Comparison of ENCODE assay signal across 16 mouse cellular contexts in the genomic region with DNA sequence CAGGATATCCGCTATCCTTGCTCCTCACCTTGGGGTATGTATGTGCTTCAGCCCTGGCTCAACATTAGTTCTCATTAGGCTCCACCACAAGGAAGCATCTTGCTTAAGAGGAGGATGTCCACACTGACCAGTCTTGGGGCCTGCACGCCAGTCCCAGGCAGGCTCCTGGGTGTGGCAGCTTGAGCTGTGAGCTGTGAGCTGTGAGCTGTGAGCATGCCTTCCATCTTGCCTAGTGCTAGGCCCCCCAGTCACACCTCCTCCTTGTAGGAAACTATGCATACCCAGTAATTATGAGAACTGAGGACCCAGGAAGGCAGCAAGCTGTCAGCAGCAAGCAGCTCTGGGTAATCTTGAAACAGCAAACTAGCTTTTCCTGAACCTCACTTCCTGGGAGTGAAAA. TPM values are rescaled to one million over a fixed set of nuclear protein-coding genes. Genes with fewer than 3 reads are reported as not detected.
DNase-seq lines count a peak whose midpoint lies in the region; ATAC-seq and TF ChIP-seq lines count a peak whose summit lies in the region.
"Had no signal": no experiment of that assay in that cellular context is flagged by ENCODE, and none has a peak within 500 bp of the region (broad histone marks: within the 10 kb centered on the region; RNA-seq: fewer than 3 reads in every experiment).

No protein-coding gene starts in this region.

- TF ChIP-seq CTCF in forebrain, postnatal 0 days (IDR thresholded peaks at IDR 0.05; ENCODE audit: low read depth), result no peak

- no peaks in the 10 kb centered on the region for H3K27me3 ChIP-seq in forebrain, postnatal 0 days (ENCODE audit: insufficient read depth, low read length)
- no peaks in the 10 kb centered on the region for H3K27me3 ChIP-seq in forebrain, embryonic 16.5 days (replicated peaks; ENCODE audit: control insufficient read depth, insufficient read depth, low read length)
- no peaks in the 10 kb centered on the region; the same call in 1 of the 2 replicates for H3K27me3 ChIP-seq in midbrain, embryonic 15.5 days (replicated peaks)
- H3K27me3 ChIP-seq in midbrain, embryonic 13.5 days, result peaks cover 3% of the 10 kb centered on the region; the same call in 1 of the 2 replicates
- no peaks in the 10 kb centered on the region for H3K27me3 ChIP-seq in megakaryocyte, embryonic 14.5 days (replicated peaks)

- WGBS in forebrain, postnatal 0 days, result 96% methylated on average over 2 of the region's 2 CpGs
- 84% methylated on average over 2 of the region's 2 CpGs for WGBS in forebrain, embryonic 16.5 days
- 88% methylated on average over 2 of the region's 2 CpGs for WGBS in midbrain, embryonic 15.5 days
- WGBS in midbrain, embryonic 13.5 days, result 84% methylated on average over 2 of the region's 2 CpGs

- H3K27ac ChIP-seq in forebrain, postnatal 0 days (ENCODE audit: low read depth, low read length), result no peak overlapping the region
- no peak overlapping the region for H3K27ac ChIP-seq in forebrain, embryonic 16.5 days (ENCODE audit: low read length)
- H3K27ac ChIP-seq in midbrain, embryonic 15.5 days, result no peak overlapping the region
- H3K27ac ChIP-seq in midbrain, embryonic 13.5 days, result no peak overlapping the region
- H3K27ac ChIP-seq: forebrain, embryonic 15.5 days had no signal

- H3K9me3 ChIP-seq in forebrain, postnatal 0 days (ENCODE audit: low read length), result no peaks in the 10 kb centered on the region
- no peaks in the 10 kb centered on the region for H3K9me3 ChIP-seq in forebrain, embryonic 16.5 days (ENCODE audit: control insufficient read depth, low read length)
- no peaks in the 10 kb centered on the region for H3K9me3 ChIP-seq in midbrain, embryonic 15.5 days
- no peaks in the 10 kb centered on the region for H3K9me3 ChIP-seq in midbrain, embryonic 13.5 days
- no peaks in the 10 kb centered on the region for H3K9me3 ChIP-seq in megakaryocyte, embryonic 14.5 days
- H3K9me3 ChIP-seq: forebrain, embryonic 15.5 days had no signal

- H3K4me1 ChIP-seq in forebrain, postnatal 0 days (ENCODE audit: insufficient read depth), result peaks cover 5% of the 10 kb centered on the region; the same call in 1 of the 2 replicates
- peaks cover 8% of the 10 kb centered on the region for H3K4me1 ChIP-seq in forebrain, embryonic 16.5 days (replicated peaks; ENCODE audit: control insufficient read depth, insufficient read depth, low read length)
- H3K4me1 ChIP-seq in midbrain, embryonic 15.5 days, result peaks cover 18% of the 10 kb centered on the region
- peaks cover 9% of the 10 kb centered on the region; the same call in 1 of the 2 replicates for H3K4me1 ChIP-seq in midbrain, embryonic 13.5 days (replicated peaks)
- peaks cover 85% of the 10 kb centered on the region for H3K4me1 ChIP-seq in megakaryocyte, embryonic 14.5 days

- H3K4me2 ChIP-seq in forebrain, postnatal 0 days (ENCODE audit: low read depth), result 0 out of 2 replicates have a peak overlapping the region, but pooled peaks have one; percentile 10
- no peak overlapping the region for H3K4me2 ChIP-seq in forebrain, embryonic 16.5 days (ENCODE audit: low read length)
- 0 out of 2 replicates have a peak overlapping the region, but pooled peaks have one; percentile 4 for H3K4me2 ChIP-seq in midbrain, embryonic 15.5 days
- H3K4me2 ChIP-seq in midbrain, embryonic 13.5 days (replicated peaks), result no peak overlapping the region
- H3K4me2 ChIP-seq: forebrain, embryonic 15.5 days had no signal

- ATAC-seq in forebrain, postnatal 0 days, result no peak
- ATAC-seq in forebrain, embryonic 16.5 days, result no peak
- ATAC-seq in midbrain, embryonic 15.5 days (replicated peaks), result no peak
- ATAC-seq in midbrain, embryonic 13.5 days, result no peak
- ATAC-seq: forebrain, embryonic 15.5 days had no signal

- no peaks in the 10 kb centered on the region for H3K36me3 ChIP-seq in forebrain, postnatal 0 days (ENCODE audit: insufficient read depth)
- no peaks in the 10 kb centered on the region for H3K36me3 ChIP-seq in forebrain, embryonic 16.5 days (ENCODE audit: control insufficient read depth, insufficient read depth)
- H3K36me3 ChIP-seq in midbrain, embryonic 15.5 days (replicated peaks), result no peaks in the 10 kb centered on the region
- no peaks in the 10 kb centered on the region for H3K36me3 ChIP-seq in midbrain, embryonic 13.5 days
- peaks cover 36% of the 10 kb centered on the region for H3K36me3 ChIP-seq in megakaryocyte, embryonic 14.5 days (replicated peaks; ENCODE audit: low read length)
- H3K36me3 ChIP-seq: forebrain, embryonic 15.5 days had no signal

- H3K4me3 ChIP-seq in forebrain, postnatal 0 days (ENCODE audit: low read depth, low read length), result no peak overlapping the region
- no peak overlapping the region for H3K4me3 ChIP-seq in forebrain, embryonic 16.5 days (replicated peaks; ENCODE audit: low read length)
- no peak overlapping the region for H3K4me3 ChIP-seq in midbrain, embryonic 15.5 days
- no peak overlapping the region for H3K4me3 ChIP-seq in midbrain, embryonic 13.5 days (replicated peaks)
- peak overlapping the region; percentile 92 for H3K4me3 ChIP-seq in megakaryocyte, embryonic 14.5 days (replicated peaks)
- H3K4me3 ChIP-seq: forebrain, embryonic 15.5 days had no signal

- no peak overlapping the region for H3K9ac ChIP-seq in forebrain, postnatal 0 days
- no peak overlapping the region for H3K9ac ChIP-seq in forebrain, embryonic 16.5 days (replicated peaks; ENCODE audit: low read depth, low read length)
- H3K9ac ChIP-seq in midbrain, embryonic 15.5 days, result no peak overlapping the region
- no peak overlapping the region for H3K9ac ChIP-seq in midbrain, embryonic 13.5 days (replicated peaks)
- H3K9ac ChIP-seq: forebrain, embryonic 15.5 days had no signal

- DNase-seq in forebrain, postnatal 0 days, result no peak
- peak; percentile 24 to 44 for DNase-seq in cerebellum, postnatal 10 days
- DNase-seq in kidney, postnatal 25 days, result no peak
- DNase-seq in frontal cortex, postnatal 10 days (ENCODE audit: low spot score in 2 of 2), result no peak
- DNase-seq: heart, adult 18-20 months; kidney, adult 8-10 months; lung, adult 2 months; spleen, adult 18-20 months had no signal

RNA-seq across cellular contexts. Expression of a gene that starts 2.6 kb away (rescaled TPM):
- total RNA-seq in forebrain, postnatal 0 days (2014; rRNA removed), result 39.8 and 60.5 TPM in 2 replicates
- polyA plus RNA-seq in forebrain, postnatal 0 days (2015; fragmentation: Nextera tagmentation; extraction: Ambion mirVana), result 5.0 and 11.2 TPM in 2 replicates
- polyA plus RNA-seq in forebrain, embryonic 16.5 days (2015; fragmentation: Nextera tagmentation; extraction: Ambion mirVana), result 5.6 and 7.5 TPM in 2 replicates
- polyA plus RNA-seq in midbrain, embryonic 15.5 days (2015; fragmentation: Nextera tagmentation; extraction: Ambion mirVana), result 16.2 and 17.5 TPM in 2 replicates
- polyA plus RNA-seq in midbrain, embryonic 13.5 days (2015; fragmentation: Nextera tagmentation; extraction: Ambion mirVana), result 7.3 and 7.5 TPM in 2 replicates
- polyA plus RNA-seq in megakaryocyte, embryonic 14.5 days (2012; ENCODE audit: insufficient read depth, low replicate concordance), result 5.3 and 9.0 TPM in 2 replicates

RNA-seq across cellular contexts. Expression of a gene that starts 44.9 kb away (rescaled TPM):
- total RNA-seq in forebrain, postnatal 0 days (2014; rRNA removed), result 0.54 and 0.90 TPM in 2 replicates
- 0.79 and 0.81 TPM in 2 replicates for polyA plus RNA-seq in forebrain, postnatal 0 days (2015; fragmentation: Nextera tagmentation; extraction: Ambion mirVana)
- 0.61 and 1.3 TPM in 2 replicates for polyA plus RNA-seq in forebrain, embryonic 16.5 days (2015; fragmentation: Nextera tagmentation; extraction: Ambion mirVana)
- polyA plus RNA-seq in midbrain, embryonic 15.5 days (2015; fragmentation: Nextera tagmentation; extraction: Ambion mirVana), result 0.65 and 0.71 TPM in 2 replicates
- polyA plus RNA-seq in midbrain, embryonic 13.5 days (2015; fragmentation: Nextera tagmentation; extraction: Ambion mirVana), result 0.95 and 1.1 TPM in 2 replicates
- polyA plus RNA-seq in megakaryocyte, embryonic 14.5 days (2012; ENCODE audit: insufficient read depth, low replicate concordance), result 159 and 231 TPM in 2 replicates
- total RNA-seq: MEL; monocyte, adult 5-6 weeks had no signal
- polyA plus RNA-seq: C2C12 had no signal

Comparison
In these comparisons a context has a peak if more than half of its experiments do, and no peak if none do; other contexts are left out.
1. H3K4me2 ChIP-seq: peak in forebrain, postnatal 0 days (single experiment) and midbrain, embryonic 15.5 days (single experiment); none in forebrain, embryonic 16.5 days (single experiment) and midbrain, embryonic 13.5 days (single experiment).
2. DNase-seq: peak in cerebellum, postnatal 10 days (2 of 2); none in forebrain, postnatal 0 days (single experiment), kidney, postnatal 25 days (0 of 2) and frontal cortex, postnatal 10 days (0 of 2).
3. RNA of a gene that starts 44.9 kb away (polyA plus RNA-seq): 159 to 231 TPM in megakaryocyte, embryonic 14.5 days; 0.95 to 1.1 TPM in midbrain, embryonic 13.5 days, 0.79 to 0.81 TPM in forebrain, postnatal 0 days, 0.65 to 0.71 TPM in midbrain, embryonic 15.5 days and 0.61 to 1.3 TPM in forebrain, embryonic 16.5 days; every median in the first group is over 10 times any median in the second.